Mouse (Mus musculus): ENCODE data around the gene Hnrnpc. TPM values are rescaled to one million over a fixed set of nuclear protein-coding genes. Genes with fewer than 3 reads are reported as not detected.
"Not testable (repeated sequence)": the region's sequence is repeated elsewhere in the genome, so short reads cannot be mapped to it uniquely, and the experiment has no call there.

The Hnrnpc gene
- polyA plus RNA-seq, 1 experiment from 2014 or later: 170 TPM

- no peak overlapping the region for H3K27ac ChIP-seq (ENCODE audit: low read length)
- H3K27me3 ChIP-seq (replicated peaks; ENCODE audit: insufficient read depth, low read length): no peaks in the 10 kb centered on the region
- TF ChIP-seq CTCF (IDR thresholded peaks at IDR 0.05): no peak
- no peak for TF ChIP-seq EP300 (IDR thresholded peaks at IDR 0.05)
- H3K4me3 ChIP-seq (ENCODE audit: low read depth, low read length): no peak overlapping the region
- DNase-seq (ENCODE audit: low spot score): no peak
- no peak overlapping the region for H3K9ac ChIP-seq (replicated peaks; ENCODE audit: low read depth)
- H3K9me3 ChIP-seq (ENCODE audit: low read length): no peaks in the 10 kb centered on the region
- H3K4me1 ChIP-seq (ENCODE audit: insufficient read depth, low read depth, low read length): no peaks in the 10 kb centered on the region
- no peak for ATAC-seq
- WGBS: 92% methylated on average over 15 of the region's 15 CpGs
- no peak overlapping the region for H3K4me2 ChIP-seq (replicated peaks; ENCODE audit: low read depth, low read length)
- peaks cover 15% of the 10 kb centered on the region for H3K36me3 ChIP-seq (ENCODE audit: insufficient read depth, low read length)
Observed at GRCm38 (mm10) chr14:52071599-52072137, 32.2 kb downstream of the Hnrnpc start.

GRCm38 (mm10) chr14:52066135-52066534, 37.7 kb downstream of the Hnrnpc start:
- H3K27ac ChIP-seq (ENCODE audit: low read length): no peak overlapping the region
- H3K4me3 ChIP-seq (ENCODE audit: low read depth, low read length): no peak overlapping the region
- no peak overlapping the region for H3K9ac ChIP-seq (replicated peaks; ENCODE audit: low read depth)
- no peak for DNase-seq (ENCODE audit: low spot score)
- TF ChIP-seq EP300 (IDR thresholded peaks at IDR 0.05) (no peak), CTCF (IDR thresholded peaks at IDR 0.05) (no peak)
- ATAC-seq: no peak
- H3K36me3 ChIP-seq (ENCODE audit: insufficient read depth, low read length): 0 out of 2 replicates have a peak, but pooled peaks cover under 1% of the 10 kb centered on the region
- H3K27me3 ChIP-seq (replicated peaks; ENCODE audit: insufficient read depth, low read length): no peaks in the 10 kb centered on the region
- no peaks in the 10 kb centered on the region for H3K9me3 ChIP-seq (ENCODE audit: low read length)
- WGBS: 63% methylated on average over 4 of the region's 4 CpGs
- no peaks in the 10 kb centered on the region for H3K4me1 ChIP-seq (ENCODE audit: insufficient read depth, low read depth, low read length)
- no peak overlapping the region for H3K4me2 ChIP-seq (replicated peaks; ENCODE audit: low read depth, low read length)

- no peak overlapping the region for H3K4me2 ChIP-seq (replicated peaks; ENCODE audit: low read depth, low read length)
- WGBS: 81% methylated on average over 8 of the region's 8 CpGs
- TF ChIP-seq CTCF (IDR thresholded peaks at IDR 0.05): no peak
- TF ChIP-seq EP300 (IDR thresholded peaks at IDR 0.05): no peak
Observed at GRCm38 (mm10) chr14:52061798-52062197, 42.0 kb downstream of the Hnrnpc start.

GRCm38 (mm10) chr14:52060800-52061199, 43.0 kb downstream of the Hnrnpc start:
- TF ChIP-seq EP300 (IDR thresholded peaks at IDR 0.05): no peak
- TF ChIP-seq CTCF (IDR thresholded peaks at IDR 0.05): no peak
- 75% methylated on average over 1 of the region's 1 CpGs for WGBS
- H3K27ac ChIP-seq (ENCODE audit: low read length): no peak overlapping the region
- H3K4me2 ChIP-seq (replicated peaks; ENCODE audit: low read depth, low read length): no peak overlapping the region
- no peaks in the 10 kb centered on the region for H3K27me3 ChIP-seq (replicated peaks; ENCODE audit: insufficient read depth, low read length)
- ATAC-seq (no peak), DNase-seq (ENCODE audit: low spot score) (no peak)
- H3K4me1 ChIP-seq (ENCODE audit: insufficient read depth, low read depth, low read length): no peaks in the 10 kb centered on the region
- H3K36me3 ChIP-seq (ENCODE audit: insufficient read depth, low read length): no peaks in the 10 kb centered on the region
- H3K9ac ChIP-seq (replicated peaks; ENCODE audit: low read depth): no peak overlapping the region
- no peak overlapping the region for H3K4me3 ChIP-seq (ENCODE audit: low read depth, low read length)
- no peaks in the 10 kb centered on the region for H3K9me3 ChIP-seq (ENCODE audit: low read length)

More at GRCm38 (mm10) chr14:52061798-52062197, 42.0 kb downstream of the Hnrnpc start:
- ATAC-seq (no peak), DNase-seq (ENCODE audit: low spot score) (no peak)
- Histone ChIP-seq H3K9ac (replicated peaks; ENCODE audit: low read depth) (no peak overlapping the region), H3K27ac (ENCODE audit: low read length) (no peak overlapping the region), H3K36me3 (ENCODE audit: insufficient read depth, low read length) (no peaks in the 10 kb centered on the region), H3K9me3 (ENCODE audit: low read length) (no peaks in the 10 kb centered on the region), H3K4me1 (ENCODE audit: insufficient read depth, low read depth, low read length) (no peaks in the 10 kb centered on the region), H3K4me3 (ENCODE audit: low read depth, low read length) (no peak overlapping the region), H3K27me3 (replicated peaks; ENCODE audit: insufficient read depth, low read length) (no peaks in the 10 kb centered on the region)

GRCm38 (mm10) chr14:52059982-52060381, 43.8 kb downstream of the Hnrnpc start:
- H3K4me1 ChIP-seq (ENCODE audit: insufficient read depth, low read depth, low read length): no peaks in the 10 kb centered on the region
- no peak overlapping the region for H3K27ac ChIP-seq (ENCODE audit: low read length)
- H3K9me3 ChIP-seq (ENCODE audit: low read length): no peaks in the 10 kb centered on the region
- no peaks in the 10 kb centered on the region for H3K27me3 ChIP-seq (replicated peaks; ENCODE audit: insufficient read depth, low read length)
- ATAC-seq (no peak), DNase-seq (ENCODE audit: low spot score) (no peak)
- no peaks in the 10 kb centered on the region for H3K36me3 ChIP-seq (ENCODE audit: insufficient read depth, low read length)
- 49% methylated on average over 4 of the region's 4 CpGs for WGBS
- H3K4me3 ChIP-seq (ENCODE audit: low read depth, low read length): no peak overlapping the region
- TF ChIP-seq EP300 (IDR thresholded peaks at IDR 0.05) (no peak), CTCF (IDR thresholded peaks at IDR 0.05) (no peak)
- H3K9ac ChIP-seq (replicated peaks; ENCODE audit: low read depth): no peak overlapping the region
- H3K4me2 ChIP-seq (replicated peaks; ENCODE audit: low read depth, low read length): no peak overlapping the region

- not testable (repeated sequence) for H3K4me1 ChIP-seq (ENCODE audit: insufficient read depth, low read depth, low read length); H3K4me2 ChIP-seq (replicated peaks; ENCODE audit: low read depth, low read length); DNase-seq (ENCODE audit: low spot score); H3K9me3 ChIP-seq (ENCODE audit: low read length); H3K27me3 ChIP-seq (replicated peaks; ENCODE audit: insufficient read depth, low read length); H3K36me3 ChIP-seq (ENCODE audit: insufficient read depth, low read length); H3K9ac ChIP-seq (replicated peaks; ENCODE audit: low read depth); H3K4me3 ChIP-seq (ENCODE audit: low read depth, low read length); ATAC-seq; H3K27ac ChIP-seq (ENCODE audit: low read length)
- 89% methylated on average over 3 of the region's 3 CpGs for WGBS
Observed at GRCm38 (mm10) chr14:52052720-52053119, 51.1 kb downstream of the Hnrnpc start.

Data from lung, postnatal 0 days (tissue).